Mouse (Mus musculus): Measurements from ENCODE around the gene Rflna. TPM values are rescaled to one million over a fixed set of nuclear protein-coding genes. Genes with fewer than 3 reads are reported as not detected.

Gene Rflna
- total and polyA plus RNA-seq, 2 experiments: 0.22 TPM; not detected in 1

- no peaks in the 10 kb centered on the region for H3K79me2 ChIP-seq (ENCODE audit: control insufficient read depth, insufficient read depth, low read length)
- H3K36me3 ChIP-seq (ENCODE audit: control insufficient read depth, insufficient read depth, low read length): no peaks in the 10 kb centered on the region
- DNase-seq (ENCODE audit: extremely low read depth, low read depth, low spot score): no peak
- H3K4me3 ChIP-seq (ENCODE audit: insufficient read depth, low read depth, low read length): no peak overlapping the region
- H3K27me3 ChIP-seq (ENCODE audit: control insufficient read depth, insufficient read depth, low read length): no peaks in the 10 kb centered on the region
- WGBS: 84% methylated on average over 8 of the region's 8 CpGs
- no peak overlapping the region for H3K27ac ChIP-seq (replicated peaks; ENCODE audit: insufficient read depth, low read depth, low read length)
- TF ChIP-seq CTCF (IDR thresholded peaks at IDR 0.05; ENCODE audit: low read depth, low read length) (no peak), POLR2A (IDR thresholded peaks at IDR 0.05; ENCODE audit: extremely low read depth, insufficient read depth, low read length) (no peak)
- H3K4me1 ChIP-seq (ENCODE audit: control insufficient read depth, insufficient read depth, low read length): no peaks in the 10 kb centered on the region
- no peak overlapping the region for H3K9ac ChIP-seq (ENCODE audit: low read depth, low read length)
These were observed 8.6 kb downstream of the Rflna start for GRCm38 (mm10) chr5:125011628-125012027.

GRCm38 (mm10) chr5:125014497-125014896 lies 11.5 kb downstream of the Rflna start:
- no peaks in the 10 kb centered on the region for H3K27me3 ChIP-seq (ENCODE audit: control insufficient read depth, insufficient read depth, low read length)
- no peaks in the 10 kb centered on the region for H3K4me1 ChIP-seq (ENCODE audit: control insufficient read depth, insufficient read depth, low read length)
- no peak overlapping the region for H3K9ac ChIP-seq (ENCODE audit: low read depth, low read length)
- H3K4me3 ChIP-seq (ENCODE audit: insufficient read depth, low read depth, low read length): no peak overlapping the region
- no peak for TF ChIP-seq POLR2A (IDR thresholded peaks at IDR 0.05; ENCODE audit: extremely low read depth, insufficient read depth, low read length)
- TF ChIP-seq CTCF (IDR thresholded peaks at IDR 0.05; ENCODE audit: low read depth, low read length): peak; percentile 90
- H3K27ac ChIP-seq (replicated peaks; ENCODE audit: insufficient read depth, low read depth, low read length): no peak overlapping the region
- peaks cover 7% of the 10 kb centered on the region; the same call in 1 of the 2 replicates for H3K36me3 ChIP-seq (ENCODE audit: control insufficient read depth, insufficient read depth, low read length)
- 64% methylated on average over 7 of the region's 7 CpGs for WGBS
- DNase-seq (ENCODE audit: extremely low read depth, low read depth, low spot score): no peak
- H3K79me2 ChIP-seq (ENCODE audit: control insufficient read depth, insufficient read depth, low read length): no peaks in the 10 kb centered on the region

GRCm38 (mm10) chr5:125015066-125015465 lies 12.0 kb downstream of the Rflna start:
- Histone ChIP-seq H3K4me3 (ENCODE audit: insufficient read depth, low read depth, low read length) (no peak overlapping the region), H3K27ac (replicated peaks; ENCODE audit: insufficient read depth, low read depth, low read length) (no peak overlapping the region), H3K9ac (ENCODE audit: low read depth, low read length) (no peak overlapping the region), H3K27me3 (ENCODE audit: control insufficient read depth, insufficient read depth, low read length) (no peaks in the 10 kb centered on the region), H3K79me2 (ENCODE audit: control insufficient read depth, insufficient read depth, low read length) (no peaks in the 10 kb centered on the region), H3K4me1 (ENCODE audit: control insufficient read depth, insufficient read depth, low read length) (no peaks in the 10 kb centered on the region), H3K36me3 (ENCODE audit: control insufficient read depth, insufficient read depth, low read length) (peaks cover 7% of the 10 kb centered on the region; the same call in 1 of the 2 replicates)
- no peak for DNase-seq (ENCODE audit: extremely low read depth, low read depth, low spot score)
- WGBS: 71% methylated on average over 3 of the region's 3 CpGs
- TF ChIP-seq POLR2A (IDR thresholded peaks at IDR 0.05; ENCODE audit: extremely low read depth, insufficient read depth, low read length): no peak
- TF ChIP-seq CTCF (IDR thresholded peaks at IDR 0.05; ENCODE audit: low read depth, low read length): no peak

GRCm38 (mm10) chr5:125015576-125015975 lies 12.6 kb downstream of the Rflna start:
- peaks cover 7% of the 10 kb centered on the region; the same call in 1 of the 2 replicates for H3K36me3 ChIP-seq (ENCODE audit: control insufficient read depth, insufficient read depth, low read length)
- H3K79me2 ChIP-seq (ENCODE audit: control insufficient read depth, insufficient read depth, low read length): no peaks in the 10 kb centered on the region
- no peak for TF ChIP-seq POLR2A (IDR thresholded peaks at IDR 0.05; ENCODE audit: extremely low read depth, insufficient read depth, low read length)
- TF ChIP-seq CTCF (IDR thresholded peaks at IDR 0.05; ENCODE audit: low read depth, low read length): no peak

GRCm38 (mm10) chr5:125016421-125017242 lies 13.6 kb downstream of the Rflna start:
- Histone ChIP-seq H3K27me3 (ENCODE audit: control insufficient read depth, insufficient read depth, low read length) (no peaks in the 10 kb centered on the region), H3K79me2 (ENCODE audit: control insufficient read depth, insufficient read depth, low read length) (no peaks in the 10 kb centered on the region), H3K4me3 (ENCODE audit: insufficient read depth, low read depth, low read length) (no peak overlapping the region), H3K9ac (ENCODE audit: low read depth, low read length) (no peak overlapping the region), H3K27ac (replicated peaks; ENCODE audit: insufficient read depth, low read depth, low read length) (no peak overlapping the region), H3K36me3 (ENCODE audit: control insufficient read depth, insufficient read depth, low read length) (peaks cover 7% of the 10 kb centered on the region; the same call in 1 of the 2 replicates), H3K4me1 (ENCODE audit: control insufficient read depth, insufficient read depth, low read length) (peaks cover 4% of the 10 kb centered on the region)
- 88% methylated on average over 17 of the region's 17 CpGs for WGBS
- TF ChIP-seq POLR2A (IDR thresholded peaks at IDR 0.05; ENCODE audit: extremely low read depth, insufficient read depth, low read length) (no peak), CTCF (IDR thresholded peaks at IDR 0.05; ENCODE audit: low read depth, low read length) (no peak)
- DNase-seq (ENCODE audit: extremely low read depth, low read depth, low spot score): no peak

More at GRCm38 (mm10) chr5:125015576-125015975, 12.6 kb downstream of the Rflna start:
- no peaks in the 10 kb centered on the region for H3K4me1 ChIP-seq (ENCODE audit: control insufficient read depth, insufficient read depth, low read length)
- H3K27me3 ChIP-seq (ENCODE audit: control insufficient read depth, insufficient read depth, low read length): no peaks in the 10 kb centered on the region
- no peak overlapping the region for H3K9ac ChIP-seq (ENCODE audit: low read depth, low read length)
- DNase-seq (ENCODE audit: extremely low read depth, low read depth, low spot score): no peak
- WGBS: 83% methylated on average over 9 of the region's 9 CpGs
- H3K4me3 ChIP-seq (ENCODE audit: insufficient read depth, low read depth, low read length): no peak overlapping the region
- H3K27ac ChIP-seq (replicated peaks; ENCODE audit: insufficient read depth, low read depth, low read length): no peak overlapping the region

GRCm38 (mm10) chr5:125017332-125017731 lies 14.3 kb downstream of the Rflna start:
- no peak for DNase-seq (ENCODE audit: extremely low read depth, low read depth, low spot score)
- H3K79me2 ChIP-seq (ENCODE audit: control insufficient read depth, insufficient read depth, low read length): no peaks in the 10 kb centered on the region
- no peak overlapping the region for H3K4me3 ChIP-seq (ENCODE audit: insufficient read depth, low read depth, low read length)
- no peak overlapping the region for H3K27ac ChIP-seq (replicated peaks; ENCODE audit: insufficient read depth, low read depth, low read length)
- TF ChIP-seq POLR2A (IDR thresholded peaks at IDR 0.05; ENCODE audit: extremely low read depth, insufficient read depth, low read length) (no peak), CTCF (IDR thresholded peaks at IDR 0.05; ENCODE audit: low read depth, low read length) (no peak)
- H3K9ac ChIP-seq (ENCODE audit: low read depth, low read length): no peak overlapping the region
- WGBS: 80% methylated on average over 15 of the region's 15 CpGs
- peaks cover 7% of the 10 kb centered on the region; the same call in 1 of the 2 replicates for H3K36me3 ChIP-seq (ENCODE audit: control insufficient read depth, insufficient read depth, low read length)
- H3K4me1 ChIP-seq (ENCODE audit: control insufficient read depth, insufficient read depth, low read length): peaks cover 5% of the 10 kb centered on the region
- no peaks in the 10 kb centered on the region for H3K27me3 ChIP-seq (ENCODE audit: control insufficient read depth, insufficient read depth, low read length)
